Mouse (Mus musculus) induced T-regulatory cell, adult 2 months (primary cell): Measurements from ENCODE around the gene Olfr1508.
"Not testable (repeated sequence)": the region's sequence is repeated elsewhere in the genome, so short reads cannot be mapped to it uniquely, and the experiment has no call there.

Source experiments
- DNase-seq: peaks from one replicate; pipeline ENCODE4 v3.0.0-alpha.2; 2012; ENCODE audit warnings: low read depth

Olfr1508 gene

GRCm38 (mm10) chr14:52467395-52467794, at the start of gene Olfr1508:
TSS of gene Olfr1508 (minus strand) at chr14:52467495.
- no peak for DNase-seq

- DNase-seq: no peak
Measured at GRCm38 (mm10) chr14:52495516-52495915, 28.2 kb upstream of the Olfr1508 start, which contains the start of gene Olfr1507. TSS of gene Olfr1507 (minus strand) at chr14:52495749.

- no peak for DNase-seq
Measured at GRCm38 (mm10) chr14:52465738-52466137, 1.6 kb downstream of the Olfr1508 start.

GRCm38 (mm10) chr14:52461928-52462327, 5.4 kb downstream of the Olfr1508 start:
- no peak for DNase-seq

GRCm38 (mm10) chr14:52451138-52451537, 16.2 kb downstream of the Olfr1508 start:
- peak; percentile 25 for DNase-seq

- no peak for DNase-seq
Measured at GRCm38 (mm10) chr14:52442690-52443089, 24.6 kb downstream of the Olfr1508 start, which contains the start of gene Olfr1509. TSS of gene Olfr1509 (plus strand) at chr14:52442990.

- peak; percentile 3 for DNase-seq
Measured at GRCm38 (mm10) chr14:52427686-52428085, 39.6 kb downstream of the Olfr1508 start.

GRCm38 (mm10) chr14:52414273-52414672, 53.0 kb downstream of the Olfr1508 start, which contains the start of gene Olfr1510:
TSS of gene Olfr1510 (minus strand) at chr14:52414373.
- no peak for DNase-seq

GRCm38 (mm10) chr14:52410142-52410919, 57.0 kb downstream of the Olfr1508 start:
- DNase-seq: not testable (repeated sequence)
